In genomic region chr15:84254387-84254786, GRCm38 (mm10) we compare ENCODE assay signal across 21 mouse cellular contexts. TPM values are rescaled to one million over a fixed set of nuclear protein-coding genes. Genes with fewer than 3 reads are reported as not detected.
DNase-seq lines count a peak whose midpoint lies in the region; ATAC-seq and TF ChIP-seq lines count a peak whose summit lies in the region.
"Had no signal": no experiment of that assay in that cellular context is flagged by ENCODE, and none has a peak within 500 bp of the region (broad histone marks: within the 10 kb centered on the region; RNA-seq: fewer than 3 reads in every experiment).

No protein-coding gene starts in this region.

- H3K27me3 ChIP-seq in heart, embryonic 13.5 days (replicated peaks): no peaks in the 10 kb centered on the region
- no peaks in the 10 kb centered on the region for H3K27me3 ChIP-seq in lung, embryonic 14.5 days (ENCODE audit: insufficient read depth, low read length)
- no peaks in the 10 kb centered on the region; the same call in 1 of the 2 replicates for H3K27me3 ChIP-seq in embryonic facial prominence, embryonic 15.5 days
- H3K27me3 ChIP-seq: liver, embryonic 15.5 days had no signal

- intact Hi-C loops in heart, postnatal 25 days (cut with DNase I): no loop called here

- H3K27ac ChIP-seq in heart, embryonic 13.5 days (replicated peaks): peak overlapping the region; percentile 95
- H3K27ac ChIP-seq in lung, embryonic 14.5 days (ENCODE audit: low read depth): no peak overlapping the region
- peak overlapping the region; percentile 29 for H3K27ac ChIP-seq in embryonic facial prominence, embryonic 15.5 days (replicated peaks)
- H3K27ac ChIP-seq: forebrain, embryonic 10.5 days; limb, embryonic 15.5 days; liver, embryonic 15.5 days; macrophage; midbrain, embryonic 12.5 days; neural tube, embryonic 15.5 days had no signal

- peak overlapping the region; percentile 68 for H3K9ac ChIP-seq in heart, embryonic 13.5 days
- no peak overlapping the region for H3K9ac ChIP-seq in lung, embryonic 14.5 days
- no peak overlapping the region for H3K9ac ChIP-seq in embryonic facial prominence, embryonic 15.5 days
- H3K9ac ChIP-seq: limb, embryonic 15.5 days; liver, embryonic 15.5 days; midbrain, embryonic 12.5 days; neural tube, embryonic 15.5 days had no signal

- 48% methylated on average over 8 of the region's 8 CpGs for WGBS in heart, embryonic 13.5 days
- 55% methylated on average over 8 of the region's 8 CpGs for WGBS in lung, embryonic 14.5 days
- WGBS in embryonic facial prominence, embryonic 15.5 days: 63% methylated on average over 8 of the region's 8 CpGs

- peaks cover 90% of the 10 kb centered on the region for H3K4me1 ChIP-seq in heart, embryonic 13.5 days
- peaks cover 4% of the 10 kb centered on the region; the same call in 1 of the 2 replicates for H3K4me1 ChIP-seq in lung, embryonic 14.5 days (ENCODE audit: insufficient read depth)
- peaks cover 27% of the 10 kb centered on the region for H3K4me1 ChIP-seq in embryonic facial prominence, embryonic 15.5 days

- DNase-seq in cerebellum, postnatal 25 days: peak; percentile 33 to 43
- DNase-seq in cerebellum, adult 9-10 months: no peak
- DNase-seq in heart, postnatal 25 days (ENCODE audit: low spot score): no peak
- DNase-seq in lung, embryonic 14.5 days: peak; percentile 11
- no peak for DNase-seq in lung, postnatal 36 days
- no peak for DNase-seq in layer of hippocampus, postnatal 10 days (ENCODE audit: low spot score in 2 of 2)
- DNase-seq: adrenal gland, adult 2 months; gastrocnemius, postnatal 14 days; kidney, adult 2 months; kidney, postnatal 10 days; right cerebral cortex, postnatal 14 days; spleen, adult 18-20 months; thymus, postnatal 36 days had no signal

- H3K4me3 ChIP-seq in heart, embryonic 13.5 days: no peak overlapping the region
- H3K4me3 ChIP-seq in lung, embryonic 14.5 days (ENCODE audit: low read depth, low read length): no peak overlapping the region
- H3K4me3 ChIP-seq in embryonic facial prominence, embryonic 15.5 days (replicated peaks): no peak overlapping the region
- H3K4me3 ChIP-seq: forebrain, embryonic 10.5 days; limb, embryonic 15.5 days; liver, embryonic 15.5 days; midbrain, embryonic 12.5 days; neural tube, embryonic 15.5 days had no signal

- no peaks in the 10 kb centered on the region for H3K9me3 ChIP-seq in heart, embryonic 13.5 days
- H3K9me3 ChIP-seq in lung, embryonic 14.5 days (ENCODE audit: low read depth, low read length): no peaks in the 10 kb centered on the region
- no peaks in the 10 kb centered on the region for H3K9me3 ChIP-seq in embryonic facial prominence, embryonic 15.5 days (replicated peaks)
- H3K9me3 ChIP-seq: forebrain, embryonic 10.5 days; limb, embryonic 15.5 days; liver, embryonic 15.5 days; midbrain, embryonic 12.5 days; neural tube, embryonic 15.5 days had no signal

- TF ChIP-seq CTCF in lung, embryonic 14.5 days (IDR thresholded peaks at IDR 0.05; ENCODE audit: low read depth): no peak

- H3K36me3 ChIP-seq in heart, embryonic 13.5 days: no peaks in the 10 kb centered on the region
- no peaks in the 10 kb centered on the region for H3K36me3 ChIP-seq in lung, embryonic 14.5 days (ENCODE audit: insufficient read depth)
- H3K36me3 ChIP-seq in embryonic facial prominence, embryonic 15.5 days: no peaks in the 10 kb centered on the region
- H3K36me3 ChIP-seq: forebrain, embryonic 10.5 days; limb, embryonic 15.5 days; liver, embryonic 15.5 days; midbrain, embryonic 12.5 days; neural tube, embryonic 15.5 days had no signal

- H3K4me2 ChIP-seq in heart, embryonic 13.5 days: peak overlapping the region; percentile 30
- H3K4me2 ChIP-seq in lung, embryonic 14.5 days: no peak overlapping the region
- H3K4me2 ChIP-seq in embryonic facial prominence, embryonic 15.5 days (replicated peaks): no peak overlapping the region
- H3K4me2 ChIP-seq: limb, embryonic 15.5 days; liver, embryonic 15.5 days; midbrain, embryonic 12.5 days; neural tube, embryonic 15.5 days had no signal

- ATAC-seq in heart, embryonic 13.5 days (ENCODE audit: extremely low read depth, insufficient number of reproducible peaks, low FRiP score, low TSS enrichment): no peak
- no peak for ATAC-seq in lung, embryonic 14.5 days (ENCODE audit: insufficient read depth)
- no peak for ATAC-seq in embryonic facial prominence, embryonic 15.5 days (ENCODE audit: insufficient number of reproducible peaks, low FRiP score, low TSS enrichment, low read depth)

RNA-seq across cellular contexts. Expression of gene Parvb, which starts 22.5 kb away (rescaled TPM):
- 12.7 and 15.5 TPM in 2 replicates for polyA plus RNA-seq in heart, embryonic 13.5 days (2015; fragmentation: Nextera tagmentation; extraction: Ambion mirVana)
- 100 to 1,000 TPM; 147 to 154 TPM for total RNA-seq in heart, postnatal 25 days (2021)
- 5.3 and 5.4 TPM in 2 replicates for polyA plus RNA-seq in lung, embryonic 14.5 days (2014; fragmentation: Nextera tagmentation; extraction: Ambion mirVana)
- 4.5 and 4.8 TPM in 2 replicates for polyA plus RNA-seq in embryonic facial prominence, embryonic 15.5 days (2015; fragmentation: Nextera tagmentation; extraction: Ambion mirVana)
- 10 to 100 TPM; 37.2 TPM for total RNA-seq in layer of hippocampus, postnatal 10 days (2021)

Comparison
In these comparisons a context has a peak if more than half of its experiments do, and no peak if none do; other contexts are left out.
1. DNase-seq: peak in cerebellum, postnatal 25 days (2 of 2) and lung, embryonic 14.5 days (single experiment); none in cerebellum, adult 9-10 months (single experiment), heart, postnatal 25 days (single experiment), lung, postnatal 36 days (single experiment) and layer of hippocampus, postnatal 10 days (0 of 2).